22 mouse cellular contexts compared by ENCODE assay signal in genomic region chr8:60438557-60438956, GRCm38 (mm10).
DNase-seq lines count a peak whose midpoint lies in the region; ATAC-seq and TF ChIP-seq lines count a peak whose summit lies in the region.
"Had no signal": no experiment of that assay in that cellular context is flagged by ENCODE, and none has a peak within 500 bp of the region (broad histone marks: within the 10 kb centered on the region; RNA-seq: fewer than 3 reads in every experiment).

No protein-coding gene starts in this region.

- no peak overlapping the region for H3ac ChIP-seq in myocyte (ENCODE audit: control insufficient read depth, insufficient read length)

- WGBS in kidney, embryonic 14.5 days: 15% methylated on average over 3 of the region's 3 CpGs

- no peak overlapping the region for H3K4me3 ChIP-seq in kidney, embryonic 14.5 days (ENCODE audit: low read length)
- no peak overlapping the region for H3K4me3 ChIP-seq in myocyte
- H3K4me3 ChIP-seq: embryonic facial prominence, embryonic 13.5 days; forebrain, embryonic 13.5 days; heart, embryonic 10.5 days; hindbrain, embryonic 12.5 days had no signal

- no peak for DNase-seq in kidney, adult 11 months
- DNase-seq in kidney, postnatal 14 days: peak; percentile 7
- DNase-seq in kidney, postnatal 25 days: no peak
- peak; percentile 2 for DNase-seq in retina, postnatal 1 day
- no peak for DNase-seq in retina, embryonic 14.5 days (ENCODE audit: low spot score)
- no peak for DNase-seq in left cerebral cortex, adult 11 months (ENCODE audit: low spot score)
- DNase-seq: adrenal gland, adult 2 months; adrenal gland, postnatal 25 days; cerebellum, adult 2 months; cerebellum, postnatal 10 days; forebrain, postnatal 0 days; gastrocnemius, postnatal 10 days; heart, adult 18-20 months; heart, postnatal 10 days; heart, postnatal 4 days had no signal

- H3K4me2 ChIP-seq in kidney, embryonic 14.5 days (replicated peaks; ENCODE audit: low read depth, low read length): no peak overlapping the region
- peak overlapping the region; percentile 39 for H3K4me2 ChIP-seq in myocyte (ENCODE audit: low read depth)
- H3K4me2 ChIP-seq: embryonic facial prominence, embryonic 13.5 days; forebrain, embryonic 13.5 days; hindbrain, embryonic 12.5 days had no signal

- ATAC-seq in kidney, embryonic 14.5 days (ENCODE audit: low FRiP score, low TSS enrichment): peak; percentile 84
- ATAC-seq: forebrain, embryonic 13.5 days; forebrain, postnatal 0 days; hindbrain, embryonic 16.5 days had no signal

- H3K36me3 ChIP-seq in kidney, embryonic 14.5 days (ENCODE audit: control insufficient read depth, insufficient read depth, low read length): no peaks in the 10 kb centered on the region
- no peaks in the 10 kb centered on the region for H3K36me3 ChIP-seq in myocyte (ENCODE audit: control insufficient read depth, insufficient read depth)
- H3K36me3 ChIP-seq: embryonic facial prominence, embryonic 13.5 days; heart, embryonic 10.5 days; hindbrain, embryonic 12.5 days had no signal

- no peaks in the 10 kb centered on the region for H3K9me3 ChIP-seq in kidney, embryonic 14.5 days (ENCODE audit: control insufficient read depth, low read length)
- H3K9me3 ChIP-seq: embryonic facial prominence, embryonic 13.5 days; forebrain, embryonic 13.5 days; heart, embryonic 10.5 days; hindbrain, embryonic 12.5 days had no signal

- no peaks in the 10 kb centered on the region for H3K27me3 ChIP-seq in kidney, embryonic 14.5 days (ENCODE audit: control insufficient read depth, insufficient read depth, low read length)
- H3K27me3 ChIP-seq in myocyte (ENCODE audit: control insufficient read depth, insufficient read depth, insufficient read length): no peaks in the 10 kb centered on the region
- H3K27me3 ChIP-seq: embryonic facial prominence, embryonic 13.5 days; forebrain, embryonic 13.5 days; hindbrain, embryonic 12.5 days had no signal

- no peak overlapping the region for H3K27ac ChIP-seq in kidney, embryonic 14.5 days (ENCODE audit: low read depth, low read length)
- H3K27ac ChIP-seq: embryonic facial prominence, embryonic 13.5 days; forebrain, embryonic 13.5 days; heart, embryonic 10.5 days; hindbrain, embryonic 12.5 days had no signal

- no peak overlapping the region for H3K9ac ChIP-seq in kidney, embryonic 14.5 days (ENCODE audit: low read depth, low read length)
- H3K9ac ChIP-seq: embryonic facial prominence, embryonic 13.5 days; forebrain, embryonic 13.5 days; forebrain, postnatal 0 days; hindbrain, embryonic 12.5 days had no signal

- no peaks in the 10 kb centered on the region for H3K79me2 ChIP-seq in myocyte (ENCODE audit: control insufficient read depth, insufficient read depth)

- no peaks in the 10 kb centered on the region for H3K4me1 ChIP-seq in kidney, embryonic 14.5 days (ENCODE audit: control insufficient read depth, insufficient read depth, low read length)
- H3K4me1 ChIP-seq: embryonic facial prominence, embryonic 13.5 days; forebrain, embryonic 13.5 days; heart, embryonic 10.5 days; hindbrain, embryonic 12.5 days had no signal

- TF ChIP-seq POLR2A in myocyte (IDR thresholded peaks at IDR 0.05; ENCODE audit: insufficient read length, low read depth): no peak

TF ChIP-seq in myocyte, 11 proteins besides CTCF, POLR2A, EP300 and RAD21:
- no peak for TF ChIP-seq SRF (IDR thresholded peaks at IDR 0.05; ENCODE audit: control insufficient read depth, insufficient read length, low read depth)
- no peak for TF ChIP-seq CEBPB (IDR thresholded peaks at IDR 0.05; ENCODE audit: insufficient read depth, poor library complexity, severe bottlenecking)
- peak; percentile 54 for TF ChIP-seq TCF12 (IDR thresholded peaks at IDR 0.05; ENCODE audit: insufficient read depth, poor library complexity, severe bottlenecking)
- TF ChIP-seq MYOG (IDR thresholded peaks at IDR 0.05; ENCODE audit: control insufficient read depth in 1 of 3, insufficient read depth in 1 of 3, insufficient read length in 2 of 3, low read depth in 2 of 3): peak in 1 of 3 experiments; percentile 22
- peak; percentile 34 to 72 (median 71) for TF ChIP-seq MYOD1 (IDR thresholded peaks at IDR 0.05; ENCODE audit: control insufficient read depth in 1 of 3, insufficient read length in 2 of 3, low read depth in 2 of 3)
- no peak for TF ChIP-seq USF1 (IDR thresholded peaks at IDR 0.05; ENCODE audit: low read depth)
- TF ChIP-seq TCF3 (IDR thresholded peaks at IDR 0.05; ENCODE audit: insufficient read length, low read depth): no peak

Comparison
In these comparisons a context has a peak if more than half of its experiments do, and no peak if none do; other contexts are left out.
1. DNase-seq: peak in kidney, postnatal 14 days (single experiment) and retina, postnatal 1 day (single experiment); none in kidney, adult 11 months (single experiment), kidney, postnatal 25 days (0 of 2), retina, embryonic 14.5 days (single experiment) and left cerebral cortex, adult 11 months (single experiment).